Mouse (Mus musculus) kidney, embryonic 16.5 days (tissue): ENCODE measurements at regions not wholly inside any gene's neighbourhood (a gene's known extent, or its start where the extent isn't known, plus 50 kb on each side); places are given as distances from the start of the nearest gene placed in this dataset.

ENCODE experiments used
- ATAC-seq: fragments of 200-750 bp; cut with Nextera tagmentation; 2 replicates; pipeline ENCODE4 v1.8.0; 2017; ENCODE audit warnings: moderate TSS enrichment; ENCODE audit not compliant: low FRiP score, low TSS enrichment
- H3K27ac ChIP-seq: fragments of 300-500 bp; sonication (generic); 2 replicates; pipeline ENCODE4 v1.5.1; 2014; ENCODE audit warnings: low read length
- H3K27me3 ChIP-seq: fragments of 300-500 bp; sonication (generic); 2 replicates; pipeline ENCODE4 v1.6.1; 2014; ENCODE audit warnings: low read length, control low read depth, mixed read lengths; ENCODE audit not compliant: insufficient read depth
- H3K36me3 ChIP-seq: fragments of 300-500 bp; sonication (generic); 2 replicates; pipeline ENCODE4 v1.6.1; 2014; ENCODE audit warnings: low read length, control low read depth, mixed read lengths; ENCODE audit not compliant: insufficient read depth
- H3K4me1 ChIP-seq: fragments of 300-500 bp; sonication (generic); 2 replicates; pipeline ENCODE4 v1.6.1; 2014; ENCODE audit warnings: low read length, control low read depth, mixed read lengths; ENCODE audit not compliant: insufficient read depth
- H3K4me2 ChIP-seq: fragments of 300-500 bp; sonication (generic); replicated peaks from 2 replicates; pipeline ENCODE4 v1.6.1; 2014; ENCODE audit warnings: low read depth, low read length
- H3K4me3 ChIP-seq: fragments of 300-500 bp; sonication (generic); 2 replicates; pipeline ENCODE4 v1.5.1; 2014; ENCODE audit warnings: mild to moderate bottlenecking, low read length
- H3K9ac ChIP-seq: fragments of 300-500 bp; sonication (generic); replicated peaks from 2 replicates; pipeline ENCODE4 v1.6.1; 2014; ENCODE audit warnings: low read length
- H3K9me3 ChIP-seq: fragments of 300-500 bp; sonication (generic); 2 replicates; pipeline ENCODE4 v1.6.1; 2016; ENCODE audit warnings: low read length, control low read depth
- WGBS: fragments of 180-500 bp; shearing (Covaris S2); extraction: QIAGEN DNeasy Blood & Tissue Kit; methylation state at CpG from one replicate; pipeline ENCODE4 v1.1.7; 2014; 5-methylcytosine and 5-hydroxymethylcytosine counted together

- Histone ChIP-seq H3K27ac (no peak overlapping the region), H3K36me3 (no peaks in the 10 kb centered on the region), H3K27me3 (no peaks in the 10 kb centered on the region), H3K9ac (no peak overlapping the region), H3K4me2 (no peak overlapping the region), H3K4me1 (peaks cover 6% of the 10 kb centered on the region; the same call in 1 of the 2 replicates), H3K4me3 (no peak overlapping the region), H3K9me3 (peaks cover 20% of the 10 kb centered on the region)
- ATAC-seq = peak; percentile 37; the same call in 1 of the 2 replicates
- WGBS = 53% methylated on average over 6 of the region's 6 CpGs
Measured at GRCm38 (mm10) chr4:150771922-150772651, 81.6 kb upstream of the Errfi1 start.

- Histone ChIP-seq H3K4me1 (peaks cover 6% of the 10 kb centered on the region; the same call in 1 of the 2 replicates), H3K9me3 (peaks cover 20% of the 10 kb centered on the region), H3K27me3 (no peaks in the 10 kb centered on the region), H3K9ac (no peak overlapping the region), H3K4me3 (no peak overlapping the region), H3K36me3 (no peaks in the 10 kb centered on the region), H3K4me2 (no peak overlapping the region), H3K27ac (no peak overlapping the region)
- no peak for ATAC-seq
- 75% methylated on average over 2 of the region's 2 CpGs for WGBS
Measured at GRCm38 (mm10) chr4:150771469-150771868, 82.2 kb upstream of the Errfi1 start.

GRCm38 (mm10) chr4:150769043-150769442 lies 84.7 kb upstream of the Errfi1 start:
- ATAC-seq = peak; percentile 24; the same call in 1 of the 2 replicates
- Histone ChIP-seq H3K4me3 (no peak overlapping the region), H3K9ac (no peak overlapping the region), H3K4me2 (no peak overlapping the region), H3K36me3 (no peaks in the 10 kb centered on the region), H3K4me1 (0 out of 2 replicates have a peak, but pooled peaks cover 3% of the 10 kb centered on the region), H3K9me3 (peaks cover 15% of the 10 kb centered on the region), H3K27me3 (no peaks in the 10 kb centered on the region), H3K27ac (no peak overlapping the region)
- WGBS = 35% methylated on average over 7 of the region's 7 CpGs

GRCm38 (mm10) chr4:150758467-150759237 lies 95.1 kb upstream of the Errfi1 start:
- Histone ChIP-seq H3K4me1 (peaks cover 30% of the 10 kb centered on the region), H3K9ac (peak overlapping the region; percentile 51), H3K4me2 (peak overlapping the region; percentile 31), H3K27me3 (no peaks in the 10 kb centered on the region), H3K9me3 (no peaks in the 10 kb centered on the region; the same call in 1 of the 2 replicates), H3K4me3 (no peak overlapping the region; the same call in 1 of the 2 replicates), H3K36me3 (no peaks in the 10 kb centered on the region), H3K27ac (peak overlapping the region; percentile 94)
- 6% methylated on average over 15 of the region's 15 CpGs for WGBS
- peak; percentile 80 for ATAC-seq

- peak overlapping the region; percentile 94 for H3K27ac ChIP-seq
- no peaks in the 10 kb centered on the region; the same call in 1 of the 2 replicates for H3K9me3 ChIP-seq
- peak overlapping the region; percentile 31 for H3K4me2 ChIP-seq
- H3K9ac ChIP-seq = peak overlapping the region; percentile 51
- ATAC-seq = peak; percentile 29
- H3K4me1 ChIP-seq = peaks cover 30% of the 10 kb centered on the region
- no peak overlapping the region for H3K4me3 ChIP-seq
- H3K27me3 ChIP-seq = no peaks in the 10 kb centered on the region
- no peaks in the 10 kb centered on the region for H3K36me3 ChIP-seq
- 41% methylated on average over 9 of the region's 10 CpGs for WGBS
Measured at GRCm38 (mm10) chr4:150757815-150758426, 95.8 kb upstream of the Errfi1 start.

GRCm38 (mm10) chr4:150757291-150757741 lies 96.4 kb upstream of the Errfi1 start:
- WGBS = 79% methylated on average over 10 of the region's 10 CpGs
- Histone ChIP-seq H3K9me3 (no peaks in the 10 kb centered on the region; the same call in 1 of the 2 replicates), H3K4me2 (no peak overlapping the region), H3K4me3 (no peak overlapping the region), H3K4me1 (peaks cover 30% of the 10 kb centered on the region), H3K9ac (no peak overlapping the region), H3K36me3 (no peaks in the 10 kb centered on the region), H3K27me3 (no peaks in the 10 kb centered on the region), H3K27ac (peak overlapping the region; percentile 94)
- ATAC-seq = no peak

- no peak for ATAC-seq
- Histone ChIP-seq H3K9ac (no peak overlapping the region), H3K4me3 (no peak overlapping the region), H3K27ac (no peak overlapping the region), H3K27me3 (no peaks in the 10 kb centered on the region), H3K4me2 (no peak overlapping the region), H3K36me3 (no peaks in the 10 kb centered on the region), H3K4me1 (peaks cover 30% of the 10 kb centered on the region), H3K9me3 (no peaks in the 10 kb centered on the region; the same call in 1 of the 2 replicates)
- 94% methylated on average over 7 of the region's 7 CpGs for WGBS
Measured at GRCm38 (mm10) chr4:150755446-150755845, 98.3 kb upstream of the Errfi1 start.

- no peak for ATAC-seq
- Histone ChIP-seq H3K4me1 (peaks cover 11% of the 10 kb centered on the region), H3K9ac (no peak overlapping the region), H3K9me3 (no peaks in the 10 kb centered on the region; the same call in 1 of the 2 replicates), H3K27me3 (no peaks in the 10 kb centered on the region), H3K4me3 (no peak overlapping the region), H3K27ac (no peak overlapping the region), H3K36me3 (no peaks in the 10 kb centered on the region), H3K4me2 (no peak overlapping the region)
- 91% methylated on average over 8 of the region's 8 CpGs for WGBS
Measured at GRCm38 (mm10) chr4:150752151-150752550, 100.2 kb upstream of the Slc45a1 start.

GRCm38 (mm10) chr4:150750445-150751213 lies 98.7 kb upstream of the Slc45a1 start:
- H3K4me3 ChIP-seq = no peak overlapping the region
- no peaks in the 10 kb centered on the region for H3K27me3 ChIP-seq
- H3K4me1 ChIP-seq = peaks cover 18% of the 10 kb centered on the region
- ATAC-seq = no peak
- H3K36me3 ChIP-seq = no peaks in the 10 kb centered on the region
- H3K27ac ChIP-seq = no peak overlapping the region
- no peaks in the 10 kb centered on the region; the same call in 1 of the 2 replicates for H3K9me3 ChIP-seq
- H3K4me2 ChIP-seq = no peak overlapping the region
- WGBS = 67% methylated on average over 13 of the region's 13 CpGs
- H3K9ac ChIP-seq = no peak overlapping the region
